Mouse (Mus musculus) forebrain, embryonic 12.5 days (tissue): ENCODE data around the gene Ppm1h. TPM values are rescaled to one million over a fixed set of nuclear protein-coding genes. Genes with fewer than 3 reads are reported as not detected.
A peak's percentile ranks its signal among the peaks of the same experiment; 100 is the strongest.

ENCODE experiments used
- ATAC-seq: fragments of 200-750 bp; cut with Nextera tagmentation; 2 replicates; pipeline ENCODE4 v1.8.0; 2017; ENCODE audit warnings: moderate TSS enrichment; ENCODE audit not compliant: low FRiP score
- H3K27ac ChIP-seq: fragments of 300-500 bp; sonication (generic); 2 replicates; pipeline ENCODE4 v1.5.1; 2016; ENCODE audit warnings: mild to moderate bottlenecking
- H3K27me3 ChIP-seq: fragments of 300-500 bp; sonication (generic); 2 replicates; pipeline ENCODE4 v1.6.1; 2016; ENCODE audit warnings: mild to moderate bottlenecking
- H3K36me3 ChIP-seq: fragments of 300-500 bp; sonication (generic); replicated peaks from 2 replicates; pipeline ENCODE4 v1.6.1; 2016; ENCODE audit warnings: mild to moderate bottlenecking
- H3K4me1 ChIP-seq: fragments of 300-500 bp; sonication (generic); 2 replicates; pipeline ENCODE4 v1.6.1; 2016
- H3K4me2 ChIP-seq: fragments of 300-500 bp; sonication (generic); 2 replicates; pipeline ENCODE4 v1.6.1; 2016; ENCODE audit warnings: mild to moderate bottlenecking, moderate library complexity
- H3K4me3 ChIP-seq: fragments of 300-500 bp; sonication (generic); replicated peaks from 2 replicates; pipeline ENCODE4 v1.5.1; 2016; ENCODE audit warnings: mild to moderate bottlenecking
- H3K9ac ChIP-seq: fragments of 300-500 bp; sonication (generic); 2 replicates; pipeline ENCODE4 v1.6.1; 2016; ENCODE audit warnings: mild to moderate bottlenecking
- H3K9me3 ChIP-seq: fragments of 300-500 bp; sonication (generic); 2 replicates; pipeline ENCODE4 v1.6.1; 2016
- whole genome bisulfite sequencing: fragments of 180-500 bp; shearing (Covaris S2); methylation state at CpG from one replicate; pipeline ENCODE4 v1.1.7; 2016; 5-methylcytosine and 5-hydroxymethylcytosine counted together
- polyA plus RNA-seq: library from polyadenylated mRNA; unstranded; fragments of >200 nt; fragmentation: Nextera tagmentation; extraction: Ambion mirVana; gene quantifications from 2 replicates; pipeline ENCODE4 v1.2.1, GENCODE M21; 2016

Gene Ppm1h
- polyA plus RNA-seq, 1 experiment from 2014 or later: 5.1 TPM

DNA sequence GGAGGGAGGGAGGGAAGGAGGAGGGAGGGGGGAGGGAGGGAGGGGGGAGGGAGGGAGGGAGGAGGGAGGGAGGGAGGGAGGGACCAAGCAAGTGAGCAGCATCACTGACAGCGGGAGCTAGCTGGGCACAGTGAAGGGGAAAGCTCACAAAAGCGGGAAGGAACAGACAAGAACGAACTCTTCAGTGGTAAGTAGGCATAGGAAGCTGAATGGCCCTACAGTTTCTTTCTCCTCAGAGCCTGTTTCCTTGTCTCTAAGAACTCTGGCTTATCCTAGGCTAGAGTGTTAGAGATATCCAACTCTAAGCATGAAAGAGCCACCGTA lies 2.5 kb downstream of the Ppm1h start:
- WGBS: 27% methylated on average over 4 of the region's 4 CpGs
- Histone ChIP-seq H3K27me3 (peaks cover 15% of the 10 kb centered on the region), H3K27ac (no peak overlapping the region), H3K4me3 (no peak overlapping the region), H3K36me3 (no peaks in the 10 kb centered on the region), H3K9ac (no peak overlapping the region), H3K4me1 (peaks cover 23% of the 10 kb centered on the region), H3K4me2 (no peak overlapping the region), H3K9me3 (no peaks in the 10 kb centered on the region)
- no peak for ATAC-seq

DNA sequence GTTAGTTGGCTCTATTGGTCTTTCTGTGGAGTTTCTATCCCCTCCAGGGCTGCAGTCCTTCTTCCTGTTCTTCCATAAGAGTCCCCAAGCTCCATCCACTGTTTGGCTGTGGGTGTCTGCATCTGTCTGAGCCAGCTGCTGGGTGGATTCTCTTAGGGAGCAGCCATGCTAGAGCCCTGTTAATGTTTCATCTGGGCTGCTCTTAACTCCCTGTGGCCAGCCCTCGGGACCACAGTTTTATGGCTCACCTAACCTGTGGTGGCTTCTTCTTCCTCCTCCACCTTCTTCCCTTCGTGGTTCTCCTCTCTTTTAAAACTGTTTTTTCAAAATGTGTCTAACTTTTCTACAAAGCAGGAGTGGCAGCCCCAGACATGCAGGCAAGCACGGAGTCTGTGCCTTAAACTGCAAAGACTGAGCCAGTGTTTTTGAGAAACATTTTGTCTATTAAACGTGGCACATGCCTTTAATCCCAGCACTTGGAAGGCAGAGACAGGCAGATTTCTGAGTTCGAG lies 5.3 kb downstream of the Ppm1h start:
- Histone ChIP-seq H3K27ac (no peak overlapping the region), H3K27me3 (peaks cover 15% of the 10 kb centered on the region), H3K9ac (no peak overlapping the region), H3K4me1 (peaks cover 19% of the 10 kb centered on the region), H3K9me3 (no peaks in the 10 kb centered on the region), H3K36me3 (no peaks in the 10 kb centered on the region), H3K4me2 (no peak overlapping the region), H3K4me3 (no peak overlapping the region)
- ATAC-seq: no peak
- WGBS: 88% methylated on average over 5 of the region's 5 CpGs

DNA sequence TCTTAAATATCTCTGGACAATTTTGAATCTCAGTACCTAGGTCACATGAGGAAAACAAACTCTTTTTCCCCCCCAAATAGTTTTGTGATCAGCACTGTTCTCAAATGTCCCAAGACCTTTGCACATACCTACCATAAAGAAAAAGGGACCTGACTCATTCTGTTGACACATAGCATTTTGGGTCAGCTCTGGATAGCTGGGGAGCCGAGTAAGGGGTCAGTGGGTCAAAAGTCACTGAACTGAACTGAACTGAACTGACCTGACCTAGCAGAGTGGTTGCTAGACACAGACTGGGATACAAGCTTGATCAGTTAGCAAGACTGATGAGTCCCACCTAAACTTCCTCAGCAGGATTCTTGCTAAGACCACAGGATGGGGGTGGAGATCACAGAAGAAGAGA lies 6.7 kb downstream of the Ppm1h start:
- peaks cover 13% of the 10 kb centered on the region for H3K27me3 ChIP-seq
- no peak overlapping the region for H3K4me3 ChIP-seq
- no peak for ATAC-seq
- no peak overlapping the region for H3K27ac ChIP-seq
- no peaks in the 10 kb centered on the region for H3K9me3 ChIP-seq
- no peak overlapping the region for H3K4me2 ChIP-seq
- WGBS: 74% methylated on average over 1 of the region's 1 CpGs
- peaks cover 10% of the 10 kb centered on the region for H3K4me1 ChIP-seq
- no peaks in the 10 kb centered on the region for H3K36me3 ChIP-seq
- H3K9ac ChIP-seq: no peak overlapping the region

DNA sequence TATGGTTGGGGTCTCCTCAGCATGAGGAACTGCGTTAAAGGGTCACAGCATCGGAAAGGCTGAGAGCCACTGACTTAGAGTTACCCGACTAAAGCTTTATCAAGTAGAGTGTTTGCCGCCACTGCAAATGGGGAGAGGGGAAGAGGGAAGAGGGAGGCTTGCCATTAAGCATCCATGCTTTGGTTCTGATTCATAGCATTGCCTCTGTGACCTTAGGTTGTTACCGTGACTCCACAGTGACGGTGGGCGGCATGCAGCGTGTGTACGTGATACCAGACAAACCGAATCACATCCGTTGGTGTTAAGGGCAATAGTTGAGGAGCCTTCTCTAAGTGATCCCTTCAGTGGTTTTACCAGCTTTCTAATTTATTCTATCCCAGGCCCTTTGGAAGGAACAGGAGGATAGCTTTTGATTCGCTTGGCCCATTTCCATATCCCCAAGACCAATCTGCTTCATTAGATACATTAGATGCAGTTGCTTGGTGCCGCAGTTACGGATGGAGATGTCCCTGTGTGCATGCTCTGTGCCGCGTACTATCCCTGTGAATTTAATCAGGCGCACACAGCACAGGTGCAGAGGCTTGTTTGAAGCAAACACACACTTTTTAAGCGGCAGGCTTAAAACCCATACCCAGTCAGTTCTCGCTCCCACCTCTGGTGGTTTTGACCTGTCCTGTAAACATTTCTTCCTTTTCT lies 7.4 kb downstream of the Ppm1h start:
- Histone ChIP-seq H3K27ac (no peak overlapping the region), H3K4me1 (peaks cover 5% of the 10 kb centered on the region; the same call in 1 of the 2 replicates), H3K27me3 (peaks cover 6% of the 10 kb centered on the region; the same call in 1 of the 2 replicates), H3K4me3 (no peak overlapping the region), H3K9me3 (no peaks in the 10 kb centered on the region), H3K9ac (no peak overlapping the region), H3K36me3 (no peaks in the 10 kb centered on the region), H3K4me2 (no peak overlapping the region)
- 91% methylated on average over 19 of the region's 19 CpGs for WGBS
- ATAC-seq: no peak

DNA sequence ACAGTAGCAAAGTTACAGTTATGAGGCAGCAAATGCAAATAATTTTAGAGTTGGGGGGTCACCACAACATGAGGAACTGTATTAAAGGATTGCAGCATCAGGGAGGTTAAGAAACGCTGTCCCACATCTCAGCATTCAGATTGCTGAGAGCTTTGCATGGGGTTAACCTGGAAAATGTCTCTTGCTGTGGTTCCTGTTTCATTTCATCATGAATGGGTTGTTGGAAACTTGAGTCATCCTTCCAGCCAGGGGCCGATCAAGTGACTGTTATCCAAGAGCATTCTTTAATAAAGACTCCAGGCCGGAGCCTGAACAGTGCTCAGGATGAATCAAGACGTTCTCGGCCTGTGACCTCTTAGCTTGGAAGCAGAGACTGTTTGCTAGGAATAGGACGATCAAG lies 12.1 kb downstream of the Ppm1h start:
- H3K4me2 ChIP-seq: no peak overlapping the region
- H3K27me3 ChIP-seq: no peaks in the 10 kb centered on the region
- 88% methylated on average over 6 of the region's 6 CpGs for WGBS
- no peak for ATAC-seq
- H3K4me3 ChIP-seq: no peak overlapping the region
- H3K4me1 ChIP-seq: no peaks in the 10 kb centered on the region
- no peaks in the 10 kb centered on the region for H3K36me3 ChIP-seq
- no peak overlapping the region for H3K9ac ChIP-seq
- no peaks in the 10 kb centered on the region for H3K9me3 ChIP-seq
- H3K27ac ChIP-seq: no peak overlapping the region

DNA sequence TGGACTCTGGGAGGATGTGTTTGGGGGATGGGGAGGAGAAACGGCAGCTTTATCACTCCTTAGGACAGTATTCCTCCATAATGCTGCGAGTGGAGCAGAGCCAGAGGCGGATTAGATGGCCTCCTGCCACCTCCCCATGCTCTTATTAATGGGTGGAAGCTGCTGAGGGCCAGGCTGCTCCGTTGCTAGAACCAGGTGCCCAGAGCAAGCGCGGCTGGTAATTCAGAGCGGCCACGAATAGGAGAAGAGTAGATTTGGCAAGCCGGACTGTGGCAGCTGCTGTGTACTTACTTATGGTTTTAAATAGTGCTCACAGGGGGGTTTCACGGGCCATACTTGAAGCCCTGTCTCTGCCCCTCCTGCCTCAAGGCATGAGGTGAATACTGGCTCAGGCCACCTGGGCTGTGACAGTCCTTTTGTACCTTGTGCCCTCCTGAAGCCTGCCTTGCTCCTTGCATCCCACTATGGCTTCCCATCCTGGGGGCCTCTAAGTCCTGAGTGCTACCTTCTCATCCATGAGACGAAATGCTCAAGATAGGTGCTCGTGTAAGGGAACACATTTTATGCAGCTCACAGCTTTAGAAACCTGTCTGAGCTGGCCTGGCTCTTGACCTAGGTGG lies 14.7 kb downstream of the Ppm1h start:
- WGBS: 73% methylated on average over 12 of the region's 12 CpGs
- Histone ChIP-seq H3K4me1 (no peaks in the 10 kb centered on the region), H3K9ac (no peak overlapping the region), H3K9me3 (no peaks in the 10 kb centered on the region), H3K27ac (no peak overlapping the region), H3K27me3 (no peaks in the 10 kb centered on the region), H3K36me3 (no peaks in the 10 kb centered on the region), H3K4me2 (no peak overlapping the region), H3K4me3 (no peak overlapping the region)
- no peak for ATAC-seq

DNA sequence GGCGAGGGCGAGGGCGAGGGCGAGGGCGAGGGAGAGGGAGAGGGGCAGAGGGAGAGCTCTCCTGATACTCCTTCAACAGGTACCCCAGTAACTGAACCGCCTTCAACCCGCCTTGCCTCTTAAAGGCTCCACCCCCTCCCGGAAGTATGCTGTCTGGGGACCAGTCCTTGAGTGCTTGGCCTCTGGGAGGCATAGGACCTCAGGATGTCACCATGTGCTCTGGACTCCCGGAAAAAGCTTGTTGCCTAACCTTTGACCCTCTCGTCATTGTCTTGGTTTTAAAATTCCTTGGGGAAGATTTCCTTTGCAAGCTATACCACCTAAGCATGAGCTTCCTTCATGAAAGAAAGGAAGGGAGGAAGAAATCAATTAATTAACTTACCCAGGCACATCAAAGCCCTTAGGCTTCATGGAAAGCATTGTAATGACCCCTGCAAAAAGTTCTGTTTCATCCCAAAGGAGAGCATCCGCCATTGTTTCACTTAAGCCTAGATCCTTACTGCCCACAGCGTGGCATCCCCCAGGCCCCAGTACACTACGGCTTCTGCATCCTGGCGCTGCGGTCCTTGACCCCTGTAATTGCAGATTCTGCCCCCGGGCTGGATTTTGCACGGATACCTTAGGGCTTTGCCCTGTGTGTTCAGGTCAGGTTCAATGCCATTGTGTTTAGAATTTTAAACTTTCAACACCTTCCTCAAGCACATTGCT lies 15.5 kb downstream of the Ppm1h start:
- no peaks in the 10 kb centered on the region for H3K4me1 ChIP-seq
- no peak overlapping the region for H3K9ac ChIP-seq
- 73% methylated on average over 17 of the region's 17 CpGs for WGBS
- H3K36me3 ChIP-seq: no peaks in the 10 kb centered on the region
- ATAC-seq: no peak
- no peak overlapping the region for H3K27ac ChIP-seq
- H3K4me3 ChIP-seq: no peak overlapping the region
- H3K9me3 ChIP-seq: no peaks in the 10 kb centered on the region
- no peak overlapping the region for H3K4me2 ChIP-seq
- no peaks in the 10 kb centered on the region for H3K27me3 ChIP-seq

DNA sequence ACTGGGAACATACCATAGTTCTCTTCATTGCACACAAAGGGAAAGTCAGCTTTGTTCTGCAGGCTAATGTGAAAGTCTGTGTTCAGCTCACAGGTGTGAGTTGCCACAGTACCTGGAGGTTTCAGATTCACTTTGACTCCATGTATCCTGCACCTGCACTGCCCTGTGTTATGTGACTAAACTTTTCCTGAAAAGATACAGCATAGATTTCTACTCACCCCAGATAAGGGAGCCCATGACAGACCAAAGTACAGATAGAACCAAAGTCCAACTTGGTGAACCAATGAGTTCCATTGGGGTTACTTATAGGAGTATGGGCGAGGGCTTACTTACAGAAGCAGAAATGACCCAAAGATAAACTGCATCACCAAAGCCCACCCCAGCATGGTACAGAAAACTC lies 17.8 kb downstream of the Ppm1h start:
- Histone ChIP-seq H3K4me2 (no peak overlapping the region), H3K4me3 (no peak overlapping the region), H3K27ac (no peak overlapping the region), H3K36me3 (no peaks in the 10 kb centered on the region), H3K9ac (no peak overlapping the region), H3K27me3 (no peaks in the 10 kb centered on the region), H3K9me3 (no peaks in the 10 kb centered on the region), H3K4me1 (no peaks in the 10 kb centered on the region)
- WGBS: 96% methylated on average over 1 of the region's 1 CpGs
- no peak for ATAC-seq

DNA sequence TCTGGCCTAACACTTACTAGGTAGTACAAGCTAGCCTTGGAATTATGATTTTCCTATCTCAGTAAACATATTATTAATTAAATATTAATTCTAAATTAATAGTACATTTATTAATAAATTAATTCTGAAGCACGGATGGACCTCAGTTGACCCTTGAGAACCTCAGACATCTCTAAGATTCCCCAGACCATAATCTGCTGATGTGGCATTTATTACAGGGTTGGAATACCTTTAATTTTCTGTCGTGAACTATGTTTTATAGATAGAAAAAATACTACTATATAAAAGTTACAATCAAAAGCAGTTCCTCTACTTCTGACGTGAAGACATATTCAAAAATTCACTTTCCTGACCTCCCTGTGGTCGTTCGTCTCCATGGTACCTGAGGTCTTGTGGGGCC lies 19.8 kb downstream of the Ppm1h start:
- Histone ChIP-seq H3K4me1 (no peaks in the 10 kb centered on the region), H3K4me2 (no peak overlapping the region), H3K9me3 (no peaks in the 10 kb centered on the region), H3K27ac (no peak overlapping the region), H3K4me3 (no peak overlapping the region), H3K27me3 (no peaks in the 10 kb centered on the region), H3K9ac (no peak overlapping the region), H3K36me3 (no peaks in the 10 kb centered on the region)
- 91% methylated on average over 5 of the region's 5 CpGs for WGBS
- no peak for ATAC-seq

DNA sequence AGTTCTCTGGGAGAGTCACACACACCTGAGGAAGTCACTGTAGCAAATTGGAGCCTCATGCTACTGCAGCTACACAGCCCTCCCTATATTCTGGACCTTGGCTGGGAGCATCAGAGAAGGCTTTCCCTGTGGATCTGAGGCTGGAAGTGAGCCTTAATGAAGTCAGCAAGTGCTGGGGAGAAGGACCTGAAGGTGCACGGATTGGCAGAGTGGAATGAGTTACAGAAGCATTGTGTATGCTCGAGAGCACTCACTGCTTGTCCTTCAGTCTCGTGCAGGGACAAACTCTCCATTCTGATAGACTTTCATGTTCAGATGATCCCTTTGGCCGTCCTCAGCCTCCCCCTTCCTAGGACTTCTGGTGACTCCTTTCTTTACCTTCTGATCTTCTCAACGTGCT lies 26.3 kb downstream of the Ppm1h start:
- H3K4me3 ChIP-seq: no peak overlapping the region
- H3K4me2 ChIP-seq: no peak overlapping the region
- H3K4me1 ChIP-seq: no peaks in the 10 kb centered on the region
- H3K36me3 ChIP-seq: no peaks in the 10 kb centered on the region
- H3K27me3 ChIP-seq: no peaks in the 10 kb centered on the region
- no peak for ATAC-seq
- 87% methylated on average over 5 of the region's 5 CpGs for WGBS
- H3K9me3 ChIP-seq: no peaks in the 10 kb centered on the region
- H3K9ac ChIP-seq: no peak overlapping the region
- H3K27ac ChIP-seq: no peak overlapping the region

DNA sequence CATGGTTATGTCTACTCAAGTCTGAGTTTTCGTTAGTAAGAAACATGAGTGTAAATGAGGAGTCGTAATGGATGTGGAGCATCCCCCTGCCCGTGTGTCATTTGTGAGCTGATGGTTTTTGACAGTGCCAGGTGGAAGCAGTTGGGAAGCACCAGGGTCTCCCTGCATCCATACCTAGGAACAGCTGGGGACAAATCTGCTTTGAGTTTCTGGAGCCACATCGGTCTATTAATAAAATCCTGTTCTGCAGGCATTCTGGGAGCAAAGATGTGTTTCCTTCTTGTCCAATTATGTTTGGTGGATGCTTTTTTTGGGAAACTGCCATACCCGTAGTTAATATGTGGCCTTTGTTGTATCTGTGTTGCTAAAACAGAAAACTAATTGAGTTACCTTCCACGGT lies 26.9 kb downstream of the Ppm1h start:
- ATAC-seq: no peak
- H3K27ac ChIP-seq: no peak overlapping the region
- WGBS: 91% methylated on average over 6 of the region's 6 CpGs
- H3K36me3 ChIP-seq: no peaks in the 10 kb centered on the region
- H3K9me3 ChIP-seq: no peaks in the 10 kb centered on the region
- no peaks in the 10 kb centered on the region for H3K4me1 ChIP-seq
- no peak overlapping the region for H3K9ac ChIP-seq
- H3K4me3 ChIP-seq: no peak overlapping the region
- H3K4me2 ChIP-seq: no peak overlapping the region
- no peaks in the 10 kb centered on the region for H3K27me3 ChIP-seq

DNA sequence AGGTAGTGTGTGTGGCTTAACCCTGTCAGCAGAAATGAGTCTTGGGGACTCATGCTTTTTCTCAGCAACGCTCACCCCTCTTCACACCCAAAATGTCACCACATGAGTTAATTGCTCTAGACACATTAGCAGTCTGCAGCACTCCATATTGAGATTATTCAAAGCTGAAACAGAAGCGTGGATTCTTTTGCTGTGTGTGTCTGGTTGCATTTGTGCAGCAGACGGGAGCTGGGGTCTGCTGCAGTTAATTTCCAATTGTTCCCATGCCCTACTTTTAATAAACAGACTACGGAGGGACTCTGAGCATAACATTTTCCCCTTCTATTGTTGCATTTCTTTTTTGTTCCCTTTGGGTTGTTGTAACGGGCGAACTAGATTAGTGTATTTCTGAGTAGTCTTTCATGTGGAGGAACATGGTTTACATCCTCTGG lies 32.8 kb downstream of the Ppm1h start:
- Histone ChIP-seq H3K27me3 (no peaks in the 10 kb centered on the region), H3K9me3 (no peaks in the 10 kb centered on the region), H3K4me2 (no peak overlapping the region), H3K36me3 (no peaks in the 10 kb centered on the region), H3K9ac (no peak overlapping the region), H3K4me1 (peaks cover 20% of the 10 kb centered on the region), H3K27ac (0 out of 2 replicates have a peak overlapping the region, but pooled peaks have one; percentile 2), H3K4me3 (no peak overlapping the region)
- WGBS: 41% methylated on average over 6 of the region's 6 CpGs
- no peak for ATAC-seq
